Mouse (Mus musculus) forebrain, embryonic 14.5 days (tissue): ENCODE data around the gene Krt10. TPM values are rescaled to one million over a fixed set of nuclear protein-coding genes. Genes with fewer than 3 reads are reported as not detected.

ENCODE experiments used
- ATAC-seq: fragments of 200-750 bp; cut with Nextera tagmentation; 2 replicates; pipeline ENCODE4 v1.8.0; 2017; ENCODE audit warnings: mild to moderate bottlenecking, moderate library complexity
- DNase-seq: peaks from one replicate; pipeline ENCODE4 v3.0.0-alpha.2; 2015; ENCODE audit warnings: low spot score
- H3K27ac ChIP-seq: fragments of 300-500 bp; sonication (generic); 2 replicates; pipeline ENCODE4 v1.5.1; 2014; ENCODE audit warnings: low read depth, mild to moderate bottlenecking, control low read depth, low read length, moderate library complexity
- H3K27me3 ChIP-seq: fragments of 300-500 bp; sonication (generic); replicated peaks from 2 replicates; pipeline ENCODE4 v1.6.1; 2014; ENCODE audit warnings: low read length, control low read depth, mixed read lengths; ENCODE audit not compliant: control insufficient read depth, insufficient read depth
- H3K36me3 ChIP-seq: fragments of 300-500 bp; sonication (generic); 2 replicates; pipeline ENCODE4 v1.6.1; 2014; ENCODE audit warnings: low read length, control low read depth; ENCODE audit not compliant: control insufficient read depth, insufficient read depth
- H3K4me1 ChIP-seq: fragments of 300-500 bp; sonication (generic); 2 replicates; pipeline ENCODE4 v1.6.1; 2014; ENCODE audit warnings: antibody characterized with exemption, low read length, control low read depth; ENCODE audit not compliant: control insufficient read depth, insufficient read depth
- H3K4me2 ChIP-seq: fragments of 300-500 bp; sonication (generic); 2 replicates; pipeline ENCODE4 v1.6.1; 2014; ENCODE audit warnings: mild to moderate bottlenecking, control low read depth, low read length
- H3K4me3 ChIP-seq: fragments of 300-500 bp; sonication (generic); 2 replicates; pipeline ENCODE4 v1.5.1; 2014; ENCODE audit warnings: low read depth, low read length, control low read depth
- H3K9ac ChIP-seq: fragments of 300-500 bp; sonication (generic); 2 replicates; pipeline ENCODE4 v1.6.1; 2014; ENCODE audit warnings: mild to moderate bottlenecking, low read length, control low read depth, moderate library complexity
- H3K9me3 ChIP-seq: fragments of 300-500 bp; sonication (generic); replicated peaks from 2 replicates; pipeline ENCODE4 v1.6.1; 2016; ENCODE audit warnings: low read length, control low read depth, mixed read lengths; ENCODE audit not compliant: control insufficient read depth
- WGBS: fragments of 180-500 bp; shearing (Covaris S2); extraction: QIAGEN DNeasy Blood & Tissue Kit; methylation state at CpG from one replicate; pipeline ENCODE4 v1.1.7; 2014; 5-methylcytosine and 5-hydroxymethylcytosine counted together
- polyA plus RNA-seq: library from polyadenylated mRNA; unstranded; fragments of >200 nt; fragmentation: Nextera tagmentation; extraction: Ambion mirVana; gene quantifications from 2 replicates; pipeline ENCODE4 v1.2.1, GENCODE M21; 2014

Gene Krt10
- polyA plus RNA-seq, 1 experiment from 2014 or later, result 33.3 TPM

- Histone ChIP-seq H3K36me3 (no peaks in the 10 kb centered on the region), H3K9ac (no peak overlapping the region), H3K27me3 (no peaks in the 10 kb centered on the region), H3K27ac (no peak overlapping the region), H3K4me3 (no peak overlapping the region), H3K4me1 (peaks cover 5% of the 10 kb centered on the region; the same call in 1 of the 2 replicates), H3K9me3 (no peaks in the 10 kb centered on the region), H3K4me2 (no peak overlapping the region)
- WGBS, result 81% methylated on average over 7 of the region's 7 CpGs
- ATAC-seq (no peak), DNase-seq (no peak)
These were observed 1.7 kb upstream of the Krt10 start for GRCm38 (mm10) chr11:99390866-99391265.

- no peak overlapping the region for H3K4me2 ChIP-seq
- H3K4me3 ChIP-seq, result no peak overlapping the region
- no peaks in the 10 kb centered on the region for H3K36me3 ChIP-seq
- no peaks in the 10 kb centered on the region for H3K27me3 ChIP-seq
- no peak overlapping the region for H3K27ac ChIP-seq
- H3K9me3 ChIP-seq, result no peaks in the 10 kb centered on the region
- peaks cover 5% of the 10 kb centered on the region; the same call in 1 of the 2 replicates for H3K4me1 ChIP-seq
- H3K9ac ChIP-seq, result no peak overlapping the region
- no peak for ATAC-seq
- no peak for DNase-seq
- WGBS, result 95% methylated on average over 18 of the region's 18 CpGs
These were observed 503 bp downstream of the Krt10 start for GRCm38 (mm10) chr11:99388661-99389060.

DNA sequence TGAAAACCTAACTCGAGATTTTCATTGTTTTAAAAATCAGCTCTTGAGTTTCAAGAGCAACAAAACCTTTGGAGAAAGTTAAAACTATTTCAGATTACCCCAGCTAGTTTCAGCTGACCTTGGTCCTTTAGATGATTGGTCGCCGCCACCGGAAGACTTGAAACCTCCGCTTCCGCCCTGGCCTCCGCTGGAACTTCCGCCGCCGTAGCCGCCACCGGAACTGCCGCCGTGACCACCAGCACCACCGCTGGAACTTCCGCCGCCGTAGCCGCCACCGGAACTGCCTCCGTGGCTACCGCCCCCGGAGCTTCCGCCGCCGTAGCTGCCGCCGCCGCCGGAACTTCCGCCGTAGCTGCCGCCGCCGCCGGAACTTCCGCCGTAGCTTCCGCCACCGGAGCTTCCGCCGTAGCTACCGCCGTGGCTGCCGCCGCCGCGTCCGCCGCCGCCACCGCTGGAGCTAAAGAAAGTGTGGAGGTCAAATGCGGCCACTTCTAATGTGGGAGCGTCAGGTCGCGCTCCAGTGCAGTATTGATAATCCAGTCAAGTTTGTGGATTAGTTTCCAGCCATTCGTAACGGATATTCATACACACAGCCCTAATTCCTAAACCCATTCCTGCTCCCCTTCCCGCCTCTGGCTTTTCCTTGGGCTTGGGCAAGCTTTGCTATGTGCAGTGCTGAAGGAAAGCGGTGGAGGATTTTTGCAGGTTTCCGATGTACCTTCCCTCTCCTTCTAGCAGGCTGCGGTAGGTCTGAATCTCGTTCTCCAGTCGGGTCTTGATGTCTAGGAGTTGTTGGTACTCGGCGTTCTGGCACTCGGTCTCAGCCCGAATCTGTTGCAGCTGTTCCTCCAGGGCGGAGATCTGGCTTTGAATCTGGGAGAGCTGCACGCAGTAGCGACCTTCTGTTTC lies 3.1 kb downstream of the Krt10 start:
- ATAC-seq (peak; percentile 94), DNase-seq (peak; percentile 89)
- peak overlapping the region; percentile 96 for H3K27ac ChIP-seq
- peak overlapping the region; percentile 73 for H3K9ac ChIP-seq
- no peaks in the 10 kb centered on the region for H3K36me3 ChIP-seq
- H3K9me3 ChIP-seq, result no peaks in the 10 kb centered on the region
- H3K4me3 ChIP-seq, result peak overlapping the region; percentile 57
- peak overlapping the region; percentile 66 for H3K4me2 ChIP-seq
- H3K27me3 ChIP-seq, result no peaks in the 10 kb centered on the region
- WGBS, result 1% methylated on average over 71 of the region's 71 CpGs
- peaks cover 5% of the 10 kb centered on the region; the same call in 1 of the 2 replicates for H3K4me1 ChIP-seq

DNA sequence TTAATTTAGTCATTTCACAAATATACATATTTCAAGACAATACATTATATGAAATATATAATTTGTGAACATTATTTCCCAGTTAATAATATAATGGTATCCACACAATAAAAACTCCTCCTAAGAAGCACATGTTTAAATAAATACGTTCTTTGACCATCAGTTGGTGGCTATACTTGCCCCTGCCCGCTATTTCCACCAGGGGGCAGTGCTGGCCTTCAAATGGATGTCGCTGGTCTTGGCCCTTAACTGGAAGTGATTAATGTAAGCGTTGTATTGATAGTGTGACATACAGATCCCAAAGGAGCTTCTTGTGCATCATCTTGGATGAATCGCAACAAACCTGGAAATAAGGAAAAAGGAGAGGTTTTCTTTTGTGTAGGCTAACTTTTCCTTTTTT lies 9.6 kb downstream of the Krt10 start:
- Histone ChIP-seq H3K9me3 (no peaks in the 10 kb centered on the region), H3K27me3 (no peaks in the 10 kb centered on the region), H3K36me3 (no peaks in the 10 kb centered on the region), H3K4me2 (no peak overlapping the region), H3K4me3 (no peak overlapping the region), H3K4me1 (no peaks in the 10 kb centered on the region), H3K9ac (no peak overlapping the region), H3K27ac (no peak overlapping the region)
- peak; percentile 81 for DNase-seq
- 14% methylated on average over 5 of the region's 5 CpGs for WGBS
- ATAC-seq, result peak; percentile 54; the same call in 1 of the 2 replicates

- Histone ChIP-seq H3K4me3 (no peak within 1 kb of the TSS), H3K4me2 (no peak within 1 kb of the TSS), H3K27me3 (no peaks in the 10 kb centered on the region), H3K36me3 (no peaks in the 10 kb centered on the region), H3K27ac (no peak within 1 kb of the TSS), H3K9me3 (no peaks in the 10 kb centered on the region), H3K4me1 (no peaks in the 10 kb centered on the region), H3K9ac (no peak within 1 kb of the TSS)
- DNase-seq (no peak), ATAC-seq (no peak)
- WGBS, result 86% methylated on average over 13 of the region's 13 CpGs
These were observed 14.4 kb downstream of the Krt10 start, which contains the start of gene Krt28 for GRCm38 (mm10) chr11:99374803-99375202. Krt28 (minus strand) TSS chr11:99374903.

DNA sequence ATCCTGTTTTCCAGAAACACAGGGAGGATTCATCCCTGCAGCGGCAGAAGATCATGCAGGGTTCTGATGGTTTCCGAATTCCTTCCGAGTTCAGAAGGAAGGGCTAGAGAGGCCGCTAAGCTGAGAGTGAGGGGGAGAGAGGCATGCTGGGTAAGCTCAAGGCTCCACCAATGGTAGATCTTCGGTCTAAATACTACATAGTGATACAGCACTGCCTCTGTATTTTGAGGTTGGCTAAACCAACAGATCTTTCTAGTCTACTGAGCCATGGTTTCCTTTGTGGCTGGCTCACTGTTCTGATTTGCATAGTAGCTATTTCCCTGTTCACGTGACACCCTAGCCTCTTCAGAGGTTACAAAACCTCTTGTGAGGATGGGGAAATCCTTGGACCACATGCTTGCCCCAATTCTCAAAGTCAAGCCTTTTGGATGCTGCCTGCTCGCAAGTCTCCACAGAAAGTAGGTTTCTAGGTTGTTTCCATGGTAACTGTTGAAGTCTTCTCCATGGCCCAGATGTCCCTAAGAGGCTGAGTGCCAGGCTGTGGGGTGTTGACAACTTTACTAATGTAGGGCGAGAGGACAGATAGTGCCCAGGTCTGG lies 19.2 kb downstream of the Krt10 start:
- no peak for DNase-seq

DNA sequence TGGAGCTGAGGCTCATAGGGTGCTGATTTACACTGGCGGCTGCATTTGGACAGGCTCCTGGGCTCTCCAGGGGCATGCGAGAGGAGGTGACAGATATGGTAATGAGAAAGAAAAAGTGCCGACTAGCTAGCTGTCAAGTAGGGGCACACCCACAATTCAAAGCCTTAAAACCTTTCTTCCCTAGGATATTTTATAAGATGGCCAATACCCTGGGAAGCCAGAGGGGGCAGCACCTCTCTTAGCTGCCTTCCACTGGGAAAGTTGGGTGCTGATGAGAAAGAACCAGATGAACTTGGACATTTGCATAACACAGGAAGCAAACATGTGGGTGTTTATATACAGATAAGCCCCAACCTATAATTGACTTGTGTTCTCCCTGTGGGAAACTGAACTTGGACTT lies 19.9 kb downstream of the Krt10 start:
- Histone ChIP-seq H3K9me3 (no peaks in the 10 kb centered on the region), H3K36me3 (no peaks in the 10 kb centered on the region), H3K4me3 (no peak overlapping the region), H3K27me3 (no peaks in the 10 kb centered on the region), H3K4me1 (no peaks in the 10 kb centered on the region), H3K4me2 (no peak overlapping the region), H3K27ac (no peak overlapping the region), H3K9ac (no peak overlapping the region)
- ATAC-seq (no peak), DNase-seq (peak; percentile 29)
- 17% methylated on average over 3 of the region's 3 CpGs for WGBS

More for the DNA sequence above, 19.2 kb downstream of the Krt10 start:
- H3K27ac ChIP-seq, result no peak overlapping the region
- no peak overlapping the region for H3K4me3 ChIP-seq
- H3K4me1 ChIP-seq, result no peaks in the 10 kb centered on the region
- no peak for ATAC-seq
- no peaks in the 10 kb centered on the region for H3K36me3 ChIP-seq
- 82% methylated on average over 8 of the region's 8 CpGs for WGBS
- no peaks in the 10 kb centered on the region for H3K9me3 ChIP-seq
- H3K27me3 ChIP-seq, result no peaks in the 10 kb centered on the region
- no peak overlapping the region for H3K4me2 ChIP-seq
- H3K9ac ChIP-seq, result no peak overlapping the region

DNA sequence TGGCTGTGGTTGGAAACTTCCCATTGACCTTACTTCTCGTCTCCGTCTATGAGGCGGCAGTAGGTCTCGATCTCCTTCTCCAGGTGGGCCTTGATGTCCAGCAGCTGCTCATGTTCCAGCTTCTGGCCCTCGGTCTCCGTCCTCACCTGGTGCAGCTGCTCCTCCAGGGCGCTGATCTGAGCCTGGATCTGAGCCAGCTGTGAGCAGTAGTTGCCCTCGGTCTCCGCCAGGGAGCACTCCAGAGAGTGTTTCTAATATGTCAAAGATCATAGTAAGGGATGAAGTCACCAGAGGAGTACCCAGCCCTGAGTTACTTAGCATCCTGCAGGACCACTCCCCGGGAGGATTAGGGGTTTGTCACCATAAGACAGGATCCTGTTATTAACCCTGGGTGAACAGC lies 22.4 kb downstream of the Krt10 start:
- H3K4me2 ChIP-seq, result no peak overlapping the region
- no peaks in the 10 kb centered on the region for H3K4me1 ChIP-seq
- DNase-seq (no peak), ATAC-seq (no peak)
- no peaks in the 10 kb centered on the region for H3K27me3 ChIP-seq
- no peaks in the 10 kb centered on the region for H3K36me3 ChIP-seq
- H3K9ac ChIP-seq, result no peak overlapping the region
- H3K4me3 ChIP-seq, result no peak overlapping the region
- WGBS, result 39% methylated on average over 10 of the region's 10 CpGs
- no peaks in the 10 kb centered on the region for H3K9me3 ChIP-seq
- no peak overlapping the region for H3K27ac ChIP-seq

DNA sequence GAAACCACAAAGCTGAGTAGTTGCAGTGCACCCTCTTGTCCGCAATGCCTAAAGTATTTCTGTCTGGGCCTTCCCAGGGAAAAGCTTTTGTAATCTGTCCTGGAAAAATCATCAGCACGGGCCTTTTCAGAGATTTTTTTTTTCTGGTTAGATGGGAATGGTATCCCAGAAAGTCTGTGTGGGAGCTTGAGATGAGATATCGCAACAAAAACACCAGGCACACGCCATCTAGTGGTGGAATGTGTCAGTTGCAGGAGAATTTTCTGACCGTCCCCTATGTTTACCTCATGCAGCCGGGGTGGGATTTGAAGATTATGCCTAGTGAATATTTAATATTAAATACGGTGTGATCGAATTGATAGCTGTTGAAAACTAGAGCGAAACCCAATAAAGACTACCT lies 24.8 kb downstream of the Krt10 start:
- no peaks in the 10 kb centered on the region for H3K4me1 ChIP-seq
- H3K27ac ChIP-seq, result no peak overlapping the region
- peak; percentile 69 for DNase-seq
- no peaks in the 10 kb centered on the region for H3K9me3 ChIP-seq
- H3K9ac ChIP-seq, result no peak overlapping the region
- no peaks in the 10 kb centered on the region for H3K27me3 ChIP-seq
- no peak overlapping the region for H3K4me3 ChIP-seq
- no peak for ATAC-seq
- H3K4me2 ChIP-seq, result no peak overlapping the region
- WGBS, result 24% methylated on average over 9 of the region's 9 CpGs
- H3K36me3 ChIP-seq, result no peaks in the 10 kb centered on the region
